Mouse (Mus musculus) liver, adult 2 months (tissue): ENCODE data around the gene Jhy. TPM values are rescaled to one million over a fixed set of nuclear protein-coding genes. Genes with fewer than 3 reads are reported as not detected.

Experiments
- DNase-seq: peaks from one replicate; pipeline ENCODE4 v3.0.0-alpha.2; 2011; ENCODE audit warnings: low read depth, low spot score; ENCODE audit errors: extremely low read depth
- H3K27ac ChIP-seq: fragments of 200-500 bp; replicated peaks from 2 replicates; pipeline ENCODE4 v1.5.1; 2012; ENCODE audit warnings: low read depth, mild to moderate bottlenecking, control low read depth, inconsistent platforms, low read length; ENCODE audit not compliant: insufficient read depth
- H3K27me3 ChIP-seq: fragments of 200-500 bp; 2 replicates; pipeline ENCODE4 v1.6.1; 2012; ENCODE audit warnings: mild to moderate bottlenecking, moderate library complexity, low read length, inconsistent platforms; ENCODE audit not compliant: control insufficient read depth, insufficient read depth
- H3K36me3 ChIP-seq: fragments of 200-500 bp; 2 replicates; pipeline ENCODE4 v1.6.1; 2012; ENCODE audit warnings: low read length, inconsistent platforms; ENCODE audit not compliant: control insufficient read depth, insufficient read depth
- H3K4me1 ChIP-seq: fragments of 200-500 bp; 2 replicates; pipeline ENCODE4 v1.6.1; 2011; ENCODE audit warnings: low read length; ENCODE audit not compliant: control insufficient read depth, insufficient read depth
- H3K4me3 ChIP-seq: fragments of 200-500 bp; 2 replicates; pipeline ENCODE4 v1.5.1; 2011; ENCODE audit warnings: low read depth, mild to moderate bottlenecking, control low read depth, low read length, moderate library complexity; ENCODE audit not compliant: insufficient read depth
- H3K79me2 ChIP-seq: fragments of 200-500 bp; 2 replicates; pipeline ENCODE4 v1.6.1; 2012; ENCODE audit warnings: inconsistent platforms, mild to moderate bottlenecking, low read length, moderate library complexity; ENCODE audit not compliant: control insufficient read depth, insufficient read depth
- H3K9ac ChIP-seq: fragments of 200-500 bp; 2 replicates; pipeline ENCODE4 v1.6.1; 2012; ENCODE audit warnings: low read depth, mild to moderate bottlenecking, control low read depth, inconsistent platforms, low read length
- CTCF ChIP-seq: fragments of 200-500 bp; IDR thresholded peaks from 2 replicates; pipeline ENCODE4 v1.5.1; 2011; ENCODE audit warnings: low read depth, low read length, control low read depth
- POLR2A ChIP-seq: fragments of 200-500 bp; IDR thresholded peaks from 2 replicates; pipeline ENCODE4 v1.6.1; 2011; ENCODE audit warnings: low read length, control low read depth; ENCODE audit not compliant: insufficient read depth; ENCODE audit errors: extremely low read depth
- WGBS: fragments of 180-500 bp; shearing (Covaris S2); methylation state at CpG from one replicate; pipeline ENCODE4 v1.1.7; 2018; 5-methylcytosine and 5-hydroxymethylcytosine counted together
- polyA plus RNA-seq: library from polyadenylated mRNA; depleted of rRNA; stranded (reverse); fragments of >200 nt; gene quantifications from 2 replicates; pipeline ENCODE4 v1.2.3, GENCODE M21; 2012; rRNA removed
- total RNA-seq: library from RNA; depleted of rRNA; stranded (reverse); fragments of >200 nt; gene quantifications from 2 replicates; pipeline ENCODE4 v1.2.3, GENCODE M21; 2014; rRNA removed

Jhy gene
- total and polyA plus RNA-seq, 2 experiments: not detected

DNA sequence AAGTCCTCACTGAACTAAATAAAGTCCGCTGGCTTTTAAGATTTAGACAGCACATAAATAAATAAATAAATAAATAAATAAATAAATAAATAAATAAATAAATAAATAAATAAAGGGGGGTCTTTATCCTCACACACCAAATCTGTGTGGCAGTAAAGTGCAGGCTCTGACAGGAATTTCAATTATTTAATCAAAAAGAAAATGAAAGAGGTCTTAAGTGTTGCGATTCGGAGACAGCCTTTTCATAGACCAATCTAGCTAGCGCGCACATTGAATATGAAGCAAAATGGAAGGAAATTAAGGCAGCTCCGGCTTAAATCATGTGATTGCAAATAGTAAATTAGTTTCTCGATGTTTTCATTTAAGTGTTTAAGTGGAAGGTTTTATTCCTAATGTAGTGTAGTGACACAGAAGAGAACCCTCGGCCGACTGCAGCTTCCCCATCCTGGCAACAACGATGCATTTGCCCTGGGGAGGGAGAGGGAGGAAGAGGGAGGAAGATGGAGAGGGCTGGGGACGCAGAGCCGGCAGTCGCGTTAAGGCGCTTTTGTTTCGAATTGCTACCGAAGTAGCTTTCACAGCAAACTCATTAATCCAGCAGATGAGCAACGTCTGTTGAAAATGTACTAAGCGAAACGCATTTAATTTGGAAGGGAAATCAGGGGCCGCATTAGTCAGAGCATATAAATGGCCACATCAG lies 105.3 kb downstream of the Jhy start:
- Histone ChIP-seq H3K9ac (no peak overlapping the region), H3K4me1 (no peaks in the 10 kb centered on the region), H3K4me3 (no peak overlapping the region; the same call in 1 of the 2 replicates), H3K27me3 (no peaks in the 10 kb centered on the region), H3K27ac (no peak overlapping the region), H3K79me2 (no peaks in the 10 kb centered on the region), H3K36me3 (no peaks in the 10 kb centered on the region)
- DNase-seq: no peak
- 17% methylated on average over 21 of the region's 21 CpGs for WGBS
- TF ChIP-seq CTCF: no peak
- TF ChIP-seq POLR2A: no peak

DNA sequence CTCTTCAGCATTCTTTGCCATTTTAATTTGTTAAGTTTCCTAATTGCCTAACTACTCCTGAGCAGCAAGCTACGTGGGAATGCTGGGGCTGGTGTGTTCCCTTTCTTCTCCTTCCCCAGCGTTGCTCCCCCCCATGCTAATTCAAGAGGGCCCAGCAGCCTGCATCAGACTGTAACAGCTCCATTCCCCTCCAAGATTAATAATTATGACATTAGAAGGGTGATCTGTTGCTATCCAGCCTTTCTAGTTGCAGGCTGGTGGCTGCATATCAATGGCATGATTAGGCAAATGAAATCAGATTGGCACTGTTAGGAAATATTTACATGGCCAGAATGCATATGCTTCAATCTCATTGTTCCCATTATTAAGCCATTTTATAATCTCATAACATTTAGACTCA lies 112.4 kb downstream of the Jhy start:
- Histone ChIP-seq H3K4me1 (no peaks in the 10 kb centered on the region), H3K4me3 (no peak overlapping the region), H3K79me2 (no peaks in the 10 kb centered on the region), H3K27me3 (no peaks in the 10 kb centered on the region), H3K9ac (no peak overlapping the region), H3K27ac (no peak overlapping the region), H3K36me3 (no peaks in the 10 kb centered on the region)
- DNase-seq: no peak
- WGBS: 48% methylated on average over 2 of the region's 2 CpGs
- TF ChIP-seq CTCF: no peak
- no peak for TF ChIP-seq POLR2A

Other genes starting within 250 kb of the Jhy start
- 1,567 and 2,371 TPM in 2 replicates for gene Hspa8, start 163.1 kb downstream of the Jhy start, total RNA-seq
- 1,896 and 1,951 TPM in 2 replicates for gene Hspa8, start 163.1 kb downstream of the Jhy start, polyA plus RNA-seq
- gene Bsx, start 90.0 kb downstream of the Jhy start, total RNA-seq: not detected in 2 replicates
- not detected in 2 replicates for gene Bsx, start 90.0 kb downstream of the Jhy start, polyA plus RNA-seq
- gene Crtam, start 40.5 kb upstream of the Jhy start, total RNA-seq: not detected in 2 replicates
- gene Crtam, start 40.5 kb upstream of the Jhy start, polyA plus RNA-seq: not detected in 2 replicates
- 0.65 and 0.87 TPM in 2 replicates for gene Ubash3b, start 197.6 kb upstream of the Jhy start, total RNA-seq
- 0.51 and 0.76 TPM in 2 replicates for gene Ubash3b, start 197.6 kb upstream of the Jhy start, polyA plus RNA-seq